Mouse (Mus musculus) kidney, postnatal 36 days (tissue): ENCODE data around the gene Muc1.

ENCODE experiments used
- DNase-seq, 2 experiments: peaks; one replicate each; pipeline ENCODE4 v3.0.0; 2021 to 2022; ENCODE audit warnings: mixed read lengths in 2 of 2

The Muc1 gene

GRCm38 (mm10) chr3:89271760-89272159 is 42.9 kb downstream of the Muc1 start:
- DNase-seq: peak; percentile 50 to 67

- peak; percentile 39 to 65 for DNase-seq
Measured at GRCm38 (mm10) chr3:89276061-89276460, 47.2 kb downstream of the Muc1 start.

- peak; percentile 41 to 65 for DNase-seq
Measured at GRCm38 (mm10) chr3:89277281-89278021, 48.6 kb downstream of the Muc1 start.

GRCm38 (mm10) chr3:89278107-89278506 is 49.2 kb downstream of the Muc1 start:
- DNase-seq: peak; percentile 85 to 94

GRCm38 (mm10) chr3:89278643-89279042 is 49.8 kb downstream of the Muc1 start:
- peak in 1 of 2 experiments; percentile 32 for DNase-seq

- peak; percentile 94 to 96 for DNase-seq
Measured at GRCm38 (mm10) chr3:89279153-89279890, 50.5 kb downstream of the Muc1 start.

- peak; percentile 51 to 66 for DNase-seq
Measured at GRCm38 (mm10) chr3:89280050-89280605, 51.3 kb downstream of the Muc1 start.

GRCm38 (mm10) chr3:89280606-89281511 is 52.0 kb downstream of the Muc1 start, which contains the start of gene Efna1:
Efna1 (minus strand) TSS chr3:89281142.
- DNase-seq: peak; percentile 88 to 91

- peak; percentile 88 to 96 for DNase-seq
Measured at GRCm38 (mm10) chr3:89281579-89282290, 52.9 kb downstream of the Muc1 start.

GRCm38 (mm10) chr3:89282291-89282643 is 53.4 kb downstream of the Muc1 start:
- DNase-seq: no peak
